Mouse (Mus musculus) midbrain, postnatal 0 days (tissue): ENCODE data around the gene Fam57a. TPM values are rescaled to one million over a fixed set of nuclear protein-coding genes. Genes with fewer than 3 reads are reported as not detected.
A peak's percentile ranks its signal among the peaks of the same experiment; 100 is the strongest.

ENCODE experiments used
- ATAC-seq: fragments of 200-750 bp; cut with Nextera tagmentation; 2 replicates; pipeline ENCODE4 v1.8.0; 2017; ENCODE audit warnings: moderate number of reproducible peaks, mild to moderate bottlenecking, moderate TSS enrichment, moderate library complexity; ENCODE audit not compliant: low FRiP score
- DNase-seq: peaks from one replicate; pipeline ENCODE4 v3.0.0-alpha.2; 2015; ENCODE audit warnings: low spot score
- H3K27ac ChIP-seq: fragments of 300-500 bp; sonication (generic); 2 replicates; pipeline ENCODE4 v1.5.1; 2014; ENCODE audit warnings: low read depth, mild to moderate bottlenecking, low read length, mixed read lengths
- H3K27me3 ChIP-seq: fragments of 300-500 bp; sonication (generic); 2 replicates; pipeline ENCODE4 v1.6.1; 2014; ENCODE audit warnings: low read length, control low read depth, mixed read lengths; ENCODE audit not compliant: insufficient read depth
- H3K36me3 ChIP-seq: fragments of 300-500 bp; sonication (generic); 2 replicates; pipeline ENCODE4 v1.6.1; 2014; ENCODE audit warnings: low read length, control low read depth, mixed read lengths; ENCODE audit not compliant: insufficient read depth
- H3K4me1 ChIP-seq: fragments of 300-500 bp; sonication (generic); 2 replicates; pipeline ENCODE4 v1.6.1; 2014; ENCODE audit warnings: mild to moderate bottlenecking, control low read depth, antibody characterized with exemption, low read length, mixed read lengths; ENCODE audit not compliant: insufficient read depth
- H3K4me2 ChIP-seq: fragments of 300-500 bp; sonication (generic); 2 replicates; pipeline ENCODE4 v1.6.1; 2014; ENCODE audit warnings: low read depth, mild to moderate bottlenecking, low read length, mixed read lengths; ENCODE audit not compliant: poor library complexity, severe bottlenecking
- H3K4me3 ChIP-seq: fragments of 300-500 bp; sonication (generic); 2 replicates; pipeline ENCODE4 v1.5.1; 2014; ENCODE audit warnings: low read depth, mild to moderate bottlenecking, low read length, moderate library complexity
- H3K9ac ChIP-seq: fragments of 300-500 bp; sonication (generic); replicated peaks from 2 replicates; pipeline ENCODE4 v1.6.1; 2014; ENCODE audit warnings: mild to moderate bottlenecking, low read length, moderate library complexity, mixed read lengths; ENCODE audit not compliant: poor library complexity, severe bottlenecking
- H3K9me3 ChIP-seq: fragments of 300-500 bp; sonication (generic); 2 replicates; pipeline ENCODE4 v1.6.1; 2016; ENCODE audit warnings: low read length, control low read depth
- CTCF ChIP-seq: IDR thresholded peaks from 2 replicates; pipeline ENCODE4 v1.5.1; 2016; ENCODE audit warnings: antibody characterized with exemption, mild to moderate bottlenecking
- WGBS: fragments of 180-500 bp; shearing (Covaris S2); extraction: QIAGEN DNeasy Blood & Tissue Kit; methylation state at CpG from one replicate; pipeline ENCODE4 v1.1.7; 2014; 5-methylcytosine and 5-hydroxymethylcytosine counted together
- polyA plus RNA-seq: library from polyadenylated mRNA; unstranded; fragments of >200 nt; fragmentation: Nextera tagmentation; extraction: Ambion mirVana; gene quantifications from 2 replicates; pipeline ENCODE4 v1.2.1, GENCODE M21; 2015
- total RNA-seq: library from RNA; depleted of rRNA; stranded (reverse); fragments of >200 nt; gene quantifications from 2 replicates; pipeline ENCODE4 v1.2.3, GENCODE M21; 2014

Gene Fam57a
- total and polyA plus RNA-seq, 2 experiments from 2014 or later = 17.6 to 24.6 TPM

DNA sequence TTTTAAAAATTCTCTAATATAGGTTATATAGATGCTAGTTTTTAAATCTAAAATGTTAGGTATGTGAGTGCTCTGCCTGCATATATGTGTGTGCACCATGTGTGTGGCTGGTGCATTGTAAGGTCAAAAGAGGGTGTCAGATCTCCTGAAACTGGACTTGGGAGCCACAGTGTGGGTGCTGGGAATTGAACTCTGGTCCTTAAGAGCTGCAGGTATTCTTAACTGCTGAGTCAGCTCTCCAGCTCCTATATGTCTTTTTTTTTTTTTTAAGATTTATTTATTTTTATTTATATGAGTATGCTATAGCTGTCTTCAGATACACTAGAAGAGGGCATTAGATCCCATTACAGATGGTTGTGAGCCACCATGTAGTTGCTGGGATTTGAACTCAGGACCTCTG is 67.0 kb downstream of the Fam57a start:
- no peak for TF ChIP-seq CTCF
- Histone ChIP-seq H3K27ac (no peak overlapping the region), H3K4me2 (no peak overlapping the region), H3K27me3 (no peaks in the 10 kb centered on the region), H3K9ac (no peak overlapping the region), H3K36me3 (peaks cover 28% of the 10 kb centered on the region), H3K4me1 (peaks cover 5% of the 10 kb centered on the region; the same call in 1 of the 2 replicates), H3K9me3 (no peaks in the 10 kb centered on the region), H3K4me3 (no peak overlapping the region)
- DNase-seq (no peak), ATAC-seq (no peak)

DNA sequence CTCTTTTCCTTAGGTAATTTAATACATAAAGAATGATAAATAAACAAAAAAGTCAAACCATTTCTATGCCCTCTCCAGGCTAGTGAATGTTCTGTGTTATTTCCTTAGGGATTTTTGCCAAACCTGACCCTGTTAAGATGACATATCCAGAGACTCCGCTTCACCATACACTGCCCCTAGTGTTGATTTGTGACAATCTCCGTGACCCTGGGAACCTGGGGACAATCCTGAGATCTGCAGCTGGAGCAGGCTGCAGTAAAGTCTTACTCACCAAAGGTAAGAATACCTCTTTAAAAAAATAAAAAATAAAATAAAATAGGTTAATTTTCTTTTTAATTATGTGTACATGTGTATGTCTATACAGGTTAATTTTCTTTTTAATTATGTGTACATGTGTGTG is 67.8 kb downstream of the Fam57a start:
- TF ChIP-seq CTCF = peak; percentile 48
- WGBS = 44% methylated on average over 2 of the region's 2 CpGs

DNA sequence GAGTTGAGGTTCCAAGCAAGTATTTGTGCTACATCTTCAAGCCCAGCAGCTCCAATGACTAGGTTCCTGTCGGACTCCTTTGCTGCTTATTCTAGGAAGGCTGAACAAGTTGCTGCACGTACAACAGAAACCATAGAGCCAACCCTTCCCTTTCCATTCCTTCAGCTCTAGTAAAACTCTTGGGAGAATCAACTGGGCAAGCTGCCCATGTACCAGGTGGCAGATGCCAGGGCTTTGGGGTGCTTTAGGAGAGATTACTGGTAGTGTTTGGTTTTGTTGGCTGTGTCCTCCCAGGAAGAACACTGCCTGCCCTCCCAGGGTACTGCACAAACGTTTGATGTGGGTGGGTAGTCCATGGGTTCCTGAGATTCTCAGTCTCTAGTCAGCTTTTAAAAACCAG is 72.6 kb downstream of the Fam57a start:
- Histone ChIP-seq H3K27me3 (no peaks in the 10 kb centered on the region), H3K36me3 (peaks cover 29% of the 10 kb centered on the region), H3K4me1 (no peaks in the 10 kb centered on the region), H3K9me3 (no peaks in the 10 kb centered on the region), H3K4me3 (no peak overlapping the region), H3K27ac (no peak overlapping the region), H3K9ac (no peak overlapping the region), H3K4me2 (no peak overlapping the region)
- no peak for DNase-seq
- TF ChIP-seq CTCF = no peak
- ATAC-seq = no peak
- 56% methylated on average over 3 of the region's 3 CpGs for WGBS

More for the DNA sequence above, 67.8 kb downstream of the Fam57a start:
- Histone ChIP-seq H3K27ac (no peak overlapping the region), H3K27me3 (no peaks in the 10 kb centered on the region), H3K36me3 (peaks cover 29% of the 10 kb centered on the region), H3K9ac (no peak overlapping the region), H3K4me2 (no peak overlapping the region), H3K4me3 (no peak overlapping the region), H3K9me3 (no peaks in the 10 kb centered on the region), H3K4me1 (peaks cover 5% of the 10 kb centered on the region; the same call in 1 of the 2 replicates)
- no peak for ATAC-seq
- no peak for DNase-seq

DNA sequence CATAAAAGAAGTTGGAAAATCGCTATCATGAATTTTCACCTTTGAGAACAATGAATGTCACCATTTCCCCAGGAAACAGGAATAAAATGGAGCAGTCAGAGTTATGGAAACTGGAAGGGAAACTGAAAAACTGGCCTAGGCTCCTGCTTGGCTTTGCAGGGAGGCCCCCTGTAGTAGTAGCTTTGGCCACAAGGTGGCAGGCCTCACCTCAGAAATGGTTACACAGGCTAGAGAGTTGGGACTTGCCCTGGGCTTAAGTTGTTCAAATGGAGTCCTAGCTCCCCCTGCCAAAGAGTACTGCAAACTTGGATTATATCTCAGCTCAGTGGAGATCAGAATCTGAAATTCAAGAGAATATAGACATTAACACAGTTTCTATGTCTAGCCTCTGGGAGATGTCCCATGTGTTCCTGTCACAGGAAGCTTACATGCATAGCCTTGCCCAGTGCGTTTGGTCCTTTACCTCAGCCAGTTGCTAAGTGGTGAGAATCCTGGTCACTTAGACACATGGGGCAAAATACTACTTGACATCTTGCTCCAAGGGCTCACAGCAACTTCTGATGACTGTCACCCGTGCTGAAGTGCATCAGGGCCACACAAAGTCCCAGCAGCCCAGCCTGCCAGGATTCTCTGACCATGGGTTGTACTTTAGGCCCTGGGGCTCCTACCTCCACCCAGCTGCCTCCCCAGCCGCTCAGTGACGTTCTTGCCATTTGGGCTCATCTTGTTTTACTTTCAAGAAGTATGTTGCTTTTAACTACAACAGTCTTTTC is 73.9 kb downstream of the Fam57a start:
- Histone ChIP-seq H3K27me3 (no peaks in the 10 kb centered on the region), H3K9ac (no peak overlapping the region), H3K36me3 (peaks cover 28% of the 10 kb centered on the region), H3K9me3 (no peaks in the 10 kb centered on the region), H3K27ac (no peak overlapping the region), H3K4me3 (no peak overlapping the region), H3K4me2 (no peak overlapping the region), H3K4me1 (no peaks in the 10 kb centered on the region)
- TF ChIP-seq CTCF = peak; percentile 93
- DNase-seq (peak; percentile 86), ATAC-seq (peak; percentile 66; the same call in 1 of the 2 replicates)
- WGBS = 50% methylated on average over 5 of the region's 5 CpGs

DNA sequence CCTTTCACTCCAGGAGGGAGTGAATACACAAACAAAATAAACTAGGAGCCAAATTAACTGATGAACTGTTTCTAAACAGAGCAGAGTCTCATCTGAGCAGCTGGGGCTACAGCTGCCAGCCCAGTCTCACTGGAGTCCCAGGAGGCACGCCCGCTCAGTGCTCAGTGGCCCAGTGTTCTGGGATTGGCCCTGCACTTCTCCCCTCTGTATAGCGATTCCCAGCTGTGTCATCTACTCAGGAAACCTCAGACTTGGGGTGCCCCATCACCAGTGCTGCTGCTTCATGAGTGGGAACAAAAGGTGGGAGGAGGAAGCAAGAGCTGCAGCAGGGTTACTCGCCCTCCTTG is 74.4 kb downstream of the Fam57a start:
- H3K27me3 ChIP-seq = no peaks in the 10 kb centered on the region
- no peak for ATAC-seq
- peak; percentile 32 for DNase-seq

DNA sequence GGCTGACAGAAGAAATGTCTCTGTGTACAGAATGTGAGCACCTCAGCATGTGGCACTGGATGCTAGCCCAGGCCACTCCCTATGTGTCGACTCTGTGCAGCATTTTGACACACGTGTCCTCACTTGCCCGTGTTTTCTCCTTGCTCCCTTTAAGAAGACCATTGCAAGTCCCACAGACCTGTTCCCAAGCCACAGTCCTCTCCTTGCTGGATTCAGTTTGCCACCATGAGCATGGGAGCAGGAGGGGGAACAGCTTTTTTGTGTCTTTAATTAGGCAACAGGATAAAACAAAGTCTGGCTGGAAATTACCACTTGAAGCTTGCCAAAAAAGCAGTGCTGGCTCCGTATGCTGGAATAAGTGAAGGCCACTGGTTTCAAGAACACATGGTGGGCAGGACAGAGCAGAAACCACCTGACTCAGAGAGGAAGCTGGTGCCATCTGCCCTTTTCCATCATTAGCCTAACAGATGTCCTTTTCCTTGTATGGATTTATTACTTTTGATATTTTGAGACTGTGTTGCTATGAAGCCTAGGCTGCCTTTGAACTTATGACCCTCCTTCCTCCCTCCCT is 76.0 kb downstream of the Fam57a start:
- DNase-seq = peak; percentile 68
- no peak for ATAC-seq
- no peak overlapping the region for H3K27ac ChIP-seq

More for the DNA sequence above, 74.4 kb downstream of the Fam57a start:
- H3K36me3 ChIP-seq = peaks cover 23% of the 10 kb centered on the region
- TF ChIP-seq CTCF = no peak
- no peaks in the 10 kb centered on the region for H3K4me1 ChIP-seq
- H3K9ac ChIP-seq = no peak overlapping the region
- WGBS = 81% methylated on average over 4 of the region's 4 CpGs
- no peak overlapping the region for H3K4me3 ChIP-seq
- H3K4me2 ChIP-seq = no peak overlapping the region
- H3K9me3 ChIP-seq = no peaks in the 10 kb centered on the region
- no peak overlapping the region for H3K27ac ChIP-seq

More for the DNA sequence above, 76.0 kb downstream of the Fam57a start:
- 59% methylated on average over 4 of the region's 4 CpGs for WGBS
- H3K4me2 ChIP-seq = no peak overlapping the region
- H3K9me3 ChIP-seq = no peaks in the 10 kb centered on the region
- no peak for TF ChIP-seq CTCF
- H3K27me3 ChIP-seq = no peaks in the 10 kb centered on the region
- peaks cover 8% of the 10 kb centered on the region; the same call in 1 of the 2 replicates for H3K36me3 ChIP-seq
- peaks cover 2% of the 10 kb centered on the region; the same call in 1 of the 2 replicates for H3K4me1 ChIP-seq
- no peak overlapping the region for H3K9ac ChIP-seq
- no peak overlapping the region for H3K4me3 ChIP-seq
